Mouse (Mus musculus) liver, adult 2 months (tissue): ENCODE results near the gene Pheta1. TPM values are rescaled to one million over a fixed set of nuclear protein-coding genes. Genes with fewer than 3 reads are reported as not detected.
A peak's percentile ranks its signal among the peaks of the same experiment; 100 is the strongest.

Experiments used
- DNase-seq: peaks from one replicate; pipeline ENCODE4 v3.0.0-alpha.2; 2011; ENCODE audit warnings: low read depth, low spot score; ENCODE audit errors: extremely low read depth
- H3K27ac ChIP-seq: fragments of 200-500 bp; replicated peaks from 2 replicates; pipeline ENCODE4 v1.5.1; 2012; ENCODE audit warnings: low read depth, mild to moderate bottlenecking, control low read depth, inconsistent platforms, low read length; ENCODE audit not compliant: insufficient read depth
- H3K27me3 ChIP-seq: fragments of 200-500 bp; 2 replicates; pipeline ENCODE4 v1.6.1; 2012; ENCODE audit warnings: mild to moderate bottlenecking, moderate library complexity, low read length, inconsistent platforms; ENCODE audit not compliant: control insufficient read depth, insufficient read depth
- H3K36me3 ChIP-seq: fragments of 200-500 bp; 2 replicates; pipeline ENCODE4 v1.6.1; 2012; ENCODE audit warnings: low read length, inconsistent platforms; ENCODE audit not compliant: control insufficient read depth, insufficient read depth
- H3K4me1 ChIP-seq: fragments of 200-500 bp; 2 replicates; pipeline ENCODE4 v1.6.1; 2011; ENCODE audit warnings: low read length; ENCODE audit not compliant: control insufficient read depth, insufficient read depth
- H3K4me3 ChIP-seq: fragments of 200-500 bp; 2 replicates; pipeline ENCODE4 v1.5.1; 2011; ENCODE audit warnings: low read depth, mild to moderate bottlenecking, control low read depth, low read length, moderate library complexity; ENCODE audit not compliant: insufficient read depth
- H3K79me2 ChIP-seq: fragments of 200-500 bp; 2 replicates; pipeline ENCODE4 v1.6.1; 2012; ENCODE audit warnings: inconsistent platforms, mild to moderate bottlenecking, low read length, moderate library complexity; ENCODE audit not compliant: control insufficient read depth, insufficient read depth
- H3K9ac ChIP-seq: fragments of 200-500 bp; 2 replicates; pipeline ENCODE4 v1.6.1; 2012; ENCODE audit warnings: low read depth, mild to moderate bottlenecking, control low read depth, inconsistent platforms, low read length
- CTCF ChIP-seq: fragments of 200-500 bp; IDR thresholded peaks from 2 replicates; pipeline ENCODE4 v1.5.1; 2011; ENCODE audit warnings: low read depth, low read length, control low read depth
- POLR2A ChIP-seq: fragments of 200-500 bp; IDR thresholded peaks from 2 replicates; pipeline ENCODE4 v1.6.1; 2011; ENCODE audit warnings: low read length, control low read depth; ENCODE audit not compliant: insufficient read depth; ENCODE audit errors: extremely low read depth
- WGBS: fragments of 180-500 bp; shearing (Covaris S2); methylation state at CpG from one replicate; pipeline ENCODE4 v1.1.7; 2018; 5-methylcytosine and 5-hydroxymethylcytosine counted together
- polyA plus RNA-seq: library from polyadenylated mRNA; depleted of rRNA; stranded (reverse); fragments of >200 nt; gene quantifications from 2 replicates; pipeline ENCODE4 v1.2.3, GENCODE M21; 2012
- total RNA-seq: library from RNA; depleted of rRNA; stranded (reverse); fragments of >200 nt; gene quantifications from 2 replicates; pipeline ENCODE4 v1.2.3, GENCODE M21; 2014

Gene Pheta1
- total and polyA plus RNA-seq, 2 experiments: 7.4 to 12.0 TPM

GRCm38 (mm10) chr5:121833572-121834240 is 15.1 kb upstream of the Pheta1 start:
- WGBS: 63% methylated on average over 10 of the region's 10 CpGs
- peaks cover 71% of the 10 kb centered on the region for H3K79me2 ChIP-seq
- TF ChIP-seq CTCF (no peak), POLR2A (no peak)
- peaks cover 33% of the 10 kb centered on the region for H3K4me1 ChIP-seq
- peak overlapping the region; percentile 47 for H3K27ac ChIP-seq
- DNase-seq: no peak
- H3K9ac ChIP-seq: peak overlapping the region; percentile 30
- H3K27me3 ChIP-seq: no peaks in the 10 kb centered on the region
- H3K4me3 ChIP-seq: peak overlapping the region; percentile 23; the same call in 1 of the 2 replicates
- H3K36me3 ChIP-seq: no peaks in the 10 kb centered on the region

GRCm38 (mm10) chr5:121834241-121834606 is 14.6 kb upstream of the Pheta1 start:
- Histone ChIP-seq H3K27ac (peak overlapping the region; percentile 33), H3K9ac (peak overlapping the region; percentile 16), H3K27me3 (no peaks in the 10 kb centered on the region), H3K79me2 (peaks cover 66% of the 10 kb centered on the region), H3K4me1 (peaks cover 33% of the 10 kb centered on the region), H3K36me3 (no peaks in the 10 kb centered on the region), H3K4me3 (peak overlapping the region; percentile 23; the same call in 1 of the 2 replicates)
- TF ChIP-seq POLR2A: no peak
- no peak for TF ChIP-seq CTCF
- no peak for DNase-seq
- 71% methylated on average over 7 of the region's 7 CpGs for WGBS

- peak overlapping the region; percentile 62 for H3K27ac ChIP-seq
- peak overlapping the region; percentile 94 for H3K4me3 ChIP-seq
- no peak for DNase-seq
- WGBS: 32% methylated on average over 12 of the region's 12 CpGs
- peak overlapping the region; percentile 98 for H3K9ac ChIP-seq
- peaks cover 59% of the 10 kb centered on the region for H3K79me2 ChIP-seq
- no peaks in the 10 kb centered on the region for H3K27me3 ChIP-seq
- TF ChIP-seq CTCF (no peak), POLR2A (no peak)
- H3K4me1 ChIP-seq: peaks cover 38% of the 10 kb centered on the region
- no peaks in the 10 kb centered on the region for H3K36me3 ChIP-seq
Observed at GRCm38 (mm10) chr5:121834991-121835747, 13.6 kb upstream of the Pheta1 start.

GRCm38 (mm10) chr5:121835949-121836691 is 12.7 kb upstream of the Pheta1 start:
- no peaks in the 10 kb centered on the region for H3K27me3 ChIP-seq
- 2% methylated on average over 50 of the region's 51 CpGs for WGBS
- peak overlapping the region; percentile 94 for H3K4me3 ChIP-seq
- H3K27ac ChIP-seq: peak overlapping the region; percentile 97
- peak; percentile 49 for DNase-seq
- H3K36me3 ChIP-seq: no peaks in the 10 kb centered on the region
- TF ChIP-seq CTCF (no peak), POLR2A (no peak)
- peaks cover 50% of the 10 kb centered on the region for H3K79me2 ChIP-seq
- peak overlapping the region; percentile 98 for H3K9ac ChIP-seq
- peaks cover 31% of the 10 kb centered on the region for H3K4me1 ChIP-seq

- DNase-seq: peak; percentile 82
- no peak for TF ChIP-seq CTCF
- TF ChIP-seq POLR2A: peak; percentile 85
- peak overlapping the region; percentile 98 for H3K9ac ChIP-seq
- H3K4me1 ChIP-seq: peaks cover 26% of the 10 kb centered on the region
- no peaks in the 10 kb centered on the region for H3K36me3 ChIP-seq
- peak overlapping the region; percentile 97 for H3K27ac ChIP-seq
- under 1% methylated on average over 74 of the region's 77 CpGs for WGBS
- no peaks in the 10 kb centered on the region for H3K27me3 ChIP-seq
- H3K4me3 ChIP-seq: peak overlapping the region; percentile 94
- H3K79me2 ChIP-seq: peaks cover 43% of the 10 kb centered on the region
Observed at GRCm38 (mm10) chr5:121836692-121837415, 11.9 kb upstream of the Pheta1 start.
